Mouse (Mus musculus) natural killer cell, adult 2 months (primary cell): ENCODE data around the gene Osgin1.
A peak's percentile ranks its signal among the peaks of the same experiment; 100 is the strongest.

Experiments
- DNase-seq, 2 experiments: peaks; one replicate each; pipeline ENCODE4 v3.0.0; 2022; ENCODE audit warnings: low spot score in 2 of 2

Osgin1 gene

DNA sequence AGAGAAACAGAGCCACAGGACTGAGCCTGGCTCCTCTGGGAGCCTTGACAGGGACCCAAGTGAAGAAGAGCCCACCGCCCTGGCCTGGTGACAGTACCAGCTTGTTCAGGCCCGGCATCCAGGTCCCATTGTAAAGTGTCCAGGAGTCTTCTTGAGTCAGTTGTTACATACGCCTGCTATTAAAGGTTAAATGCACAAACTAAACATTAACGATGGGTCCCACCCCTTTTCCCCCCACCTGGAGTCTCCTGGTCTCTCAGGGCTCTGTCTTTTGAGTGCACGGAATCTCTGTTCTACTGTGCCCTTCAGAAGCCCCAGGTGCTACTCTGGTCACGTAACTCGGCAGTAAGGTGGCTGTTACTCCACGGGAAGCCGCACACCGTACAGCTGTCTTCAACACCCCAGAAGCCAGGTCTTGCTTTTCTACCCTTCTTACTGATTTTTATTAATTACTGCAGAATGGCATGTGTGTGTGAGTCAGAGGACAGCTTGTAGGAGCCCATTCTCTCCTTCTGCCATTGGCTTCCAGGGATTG is 9.7 kb upstream of the Osgin1 start:
- DNase-seq, result peak in 1 of 2 experiments; percentile 46

DNA sequence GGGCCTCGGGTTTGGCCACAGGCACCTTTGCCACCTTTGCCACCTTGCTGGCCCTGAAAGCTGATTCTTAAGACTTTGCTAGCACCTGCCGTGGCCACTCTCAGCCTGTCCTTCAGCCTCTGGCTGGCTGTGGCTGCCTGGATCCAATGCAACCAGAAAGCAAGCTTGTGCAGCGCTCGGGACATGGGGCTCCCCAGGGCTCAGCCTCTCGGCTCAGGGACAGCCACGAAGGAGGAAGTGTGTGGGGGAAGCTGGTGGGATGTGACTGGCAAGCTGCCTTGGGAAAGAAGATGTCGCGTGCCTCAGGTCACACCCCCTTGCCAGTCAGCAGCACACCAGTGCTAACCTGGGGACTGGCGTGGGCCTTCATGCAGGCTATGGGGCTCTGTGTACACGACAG is 9.2 kb upstream of the Osgin1 start:
- DNase-seq, result peak in 1 of 2 experiments; percentile 64

DNA sequence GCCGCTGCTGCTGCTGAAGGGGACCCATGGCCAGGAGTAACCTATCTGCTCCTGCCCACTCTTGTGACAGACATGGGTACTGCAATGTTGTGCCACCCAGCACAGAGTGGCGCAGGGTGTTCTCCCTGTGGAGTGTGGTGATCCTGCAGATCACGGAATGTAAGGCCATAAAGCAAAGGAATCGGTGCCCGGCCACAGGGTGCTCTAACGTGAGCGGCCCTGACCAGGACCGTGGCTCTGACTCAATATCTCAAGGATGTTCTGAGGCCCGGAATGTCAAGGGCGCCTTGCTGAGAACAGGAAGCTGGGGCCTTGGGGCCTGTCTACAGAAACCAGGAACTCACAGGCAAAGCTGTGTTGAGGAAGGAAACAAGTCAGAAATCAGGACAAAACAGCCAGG is 8.4 kb upstream of the Osgin1 start:
- peak in 1 of 2 experiments; percentile 67 for DNase-seq

DNA sequence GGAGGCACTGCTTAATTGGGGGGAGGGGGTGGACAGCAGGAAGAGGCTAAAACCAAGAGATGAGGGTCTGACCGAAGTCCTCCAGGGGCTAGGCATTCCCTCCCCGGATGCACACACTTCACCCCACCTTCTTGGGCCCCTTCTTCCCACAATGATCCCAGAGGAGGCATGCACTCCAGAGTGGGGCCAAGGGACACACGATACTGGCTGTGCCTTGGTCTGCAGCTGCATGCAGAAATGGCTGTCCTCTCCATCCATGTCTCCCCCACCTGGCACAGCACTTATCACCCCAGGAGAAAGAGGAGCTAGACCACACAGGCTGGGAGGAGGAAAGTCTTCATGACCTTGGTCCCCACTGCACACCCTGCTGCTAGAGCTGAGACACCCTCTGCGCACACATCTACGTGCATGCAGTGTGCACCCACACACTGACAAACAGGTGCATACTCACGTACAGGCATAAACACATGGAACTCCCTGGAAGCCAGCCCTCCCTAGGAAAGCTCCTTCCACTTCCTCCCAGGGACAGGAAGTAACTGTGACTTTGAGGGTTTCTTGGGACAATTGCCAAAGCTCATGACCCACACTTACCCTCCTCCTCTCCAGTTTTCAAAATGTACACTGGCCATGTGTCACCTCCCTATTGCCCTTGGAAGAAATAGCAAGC is 7.7 kb upstream of the Osgin1 start:
- no peak for DNase-seq

DNA sequence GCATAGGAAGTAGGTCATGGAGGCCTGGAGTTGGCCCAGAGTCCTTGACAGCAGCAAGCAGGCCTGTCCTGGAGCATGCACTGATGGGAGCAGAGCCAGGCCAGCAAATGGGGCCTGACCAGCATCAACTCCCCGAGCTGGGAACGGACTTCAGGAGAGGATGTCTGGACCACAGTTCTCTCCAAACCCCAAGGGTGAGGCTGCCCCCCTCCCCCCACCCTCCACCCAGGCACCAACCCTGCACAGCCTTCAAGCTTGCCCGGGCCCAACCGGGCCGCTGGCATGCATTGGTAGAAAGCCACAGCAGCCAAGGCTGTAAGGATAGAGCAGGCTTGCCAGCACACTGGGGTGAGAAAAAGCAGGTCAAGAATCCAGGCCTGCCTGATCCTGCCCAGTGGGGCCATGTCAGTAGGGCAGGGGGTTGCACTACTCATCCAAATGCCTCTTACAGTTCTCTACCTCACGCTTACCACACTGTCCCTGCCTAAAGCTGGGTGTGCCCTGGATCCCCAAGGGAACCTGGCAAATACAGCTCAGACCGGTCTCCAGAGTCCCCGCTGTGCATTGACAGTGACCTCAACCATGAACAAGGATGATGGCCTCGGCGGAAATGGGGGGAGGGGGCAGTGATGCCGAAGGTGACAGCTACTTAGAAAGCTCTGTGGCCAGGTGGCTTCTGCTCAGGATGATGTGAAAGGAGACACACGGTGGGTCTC is 6.1 kb upstream of the Osgin1 start:
- peak; percentile 40 to 78 for DNase-seq

DNA sequence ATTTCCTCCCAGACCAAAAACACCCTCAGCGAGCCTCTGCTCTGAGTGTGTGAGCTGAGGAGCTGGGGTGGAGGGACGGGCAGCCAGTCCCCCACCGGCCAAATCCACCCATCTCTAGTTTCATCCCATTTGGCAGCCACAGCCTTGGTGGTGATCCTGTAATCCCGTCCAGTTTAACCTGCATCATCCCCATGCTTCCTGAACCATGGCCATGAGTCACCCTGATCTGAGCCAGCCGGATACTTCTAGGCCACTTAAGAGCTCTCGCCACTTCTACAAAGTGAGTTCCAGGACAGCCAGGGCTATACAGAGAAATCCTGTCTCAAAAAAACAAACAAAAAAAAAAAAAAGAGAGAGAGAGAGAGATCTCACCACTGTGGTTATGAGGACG is 5.6 kb upstream of the Osgin1 start:
- DNase-seq, result no peak

DNA sequence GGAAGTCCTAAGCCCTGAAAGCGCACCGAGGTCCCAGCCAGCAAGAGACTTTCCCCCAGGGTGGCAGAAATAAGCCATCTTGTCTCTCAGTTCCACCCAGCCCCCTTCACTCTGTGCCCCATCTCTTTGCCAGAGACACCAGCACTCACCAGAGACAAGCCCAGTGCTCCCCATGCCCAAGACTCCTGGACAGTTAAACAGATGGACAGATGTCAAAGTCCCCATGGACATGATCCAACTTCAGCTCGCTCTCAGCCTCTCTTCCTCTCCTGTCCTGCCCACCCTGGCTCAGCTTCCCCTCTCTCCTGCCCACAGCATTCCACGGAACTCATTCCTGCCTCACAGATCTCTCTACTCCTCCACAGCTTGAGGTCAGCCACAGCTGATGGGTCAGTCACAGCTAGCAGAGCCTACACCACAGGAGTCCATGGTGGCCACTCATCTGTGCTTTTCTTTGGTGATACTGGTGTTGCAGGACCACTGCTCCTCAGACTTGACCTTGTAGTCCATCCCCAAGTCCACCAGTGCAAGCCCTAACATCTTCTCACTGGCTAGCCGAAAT is 5.1 kb upstream of the Osgin1 start:
- no peak for DNase-seq

DNA sequence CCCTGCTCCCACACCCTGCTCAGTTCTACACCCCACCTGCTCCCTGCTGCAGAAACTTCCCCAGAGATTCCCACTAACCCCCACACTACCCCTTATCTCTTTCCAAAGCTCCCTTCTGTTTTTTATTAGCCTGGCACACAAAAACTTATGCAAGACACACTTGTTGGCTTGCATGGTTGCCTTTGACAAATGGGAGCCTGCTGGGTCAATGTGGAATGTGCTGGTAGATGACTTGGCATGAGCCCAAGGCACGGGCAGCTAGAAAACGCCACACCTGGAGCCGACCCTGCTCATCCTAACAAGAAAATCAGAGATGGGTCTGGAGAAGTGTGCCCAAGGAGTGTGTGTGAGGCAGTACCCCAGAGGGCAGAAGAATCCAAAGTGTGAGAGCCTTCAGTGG is 4.4 kb upstream of the Osgin1 start:
- no peak for DNase-seq

DNA sequence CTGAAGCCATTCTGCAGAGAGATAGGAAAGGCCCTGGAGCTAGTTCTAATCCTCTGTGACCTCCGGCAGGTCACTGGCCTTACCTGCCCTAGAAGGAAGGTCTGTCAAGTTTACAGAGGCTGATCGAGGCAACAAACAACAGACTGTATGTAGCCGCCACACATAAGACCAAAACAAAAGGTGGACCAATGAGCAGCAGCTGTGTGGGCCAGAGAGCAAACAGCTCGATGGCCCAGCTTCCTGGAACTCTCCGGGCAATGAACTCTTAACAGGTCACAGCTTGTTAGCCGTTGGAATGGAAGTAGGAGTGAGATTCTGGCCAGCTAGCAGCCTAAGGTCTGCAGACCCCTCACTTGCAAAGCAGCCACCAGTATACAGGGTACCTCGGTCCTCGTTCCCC is 3.7 kb upstream of the Osgin1 start:
- no peak for DNase-seq

DNA sequence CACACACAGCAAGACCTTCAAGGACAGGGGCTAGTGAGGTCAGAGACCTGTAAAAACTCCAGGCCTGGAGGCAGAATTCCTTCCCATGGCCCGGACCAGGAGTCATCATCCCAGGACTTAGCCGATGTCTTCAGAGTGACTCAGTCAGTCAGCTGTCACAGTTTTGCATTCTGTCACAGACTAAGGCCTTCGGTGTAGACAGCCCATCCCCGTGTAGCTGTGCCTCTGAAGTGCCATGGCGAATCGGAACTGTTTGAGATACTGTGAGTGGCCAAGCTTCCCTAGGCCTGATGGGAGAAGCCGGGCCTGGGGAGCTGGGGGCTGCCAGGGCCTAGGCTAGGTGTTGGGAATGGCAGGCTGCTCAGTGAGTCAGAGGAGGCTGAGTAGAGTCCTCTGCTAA is 3.2 kb upstream of the Osgin1 start:
- no peak for DNase-seq

DNA sequence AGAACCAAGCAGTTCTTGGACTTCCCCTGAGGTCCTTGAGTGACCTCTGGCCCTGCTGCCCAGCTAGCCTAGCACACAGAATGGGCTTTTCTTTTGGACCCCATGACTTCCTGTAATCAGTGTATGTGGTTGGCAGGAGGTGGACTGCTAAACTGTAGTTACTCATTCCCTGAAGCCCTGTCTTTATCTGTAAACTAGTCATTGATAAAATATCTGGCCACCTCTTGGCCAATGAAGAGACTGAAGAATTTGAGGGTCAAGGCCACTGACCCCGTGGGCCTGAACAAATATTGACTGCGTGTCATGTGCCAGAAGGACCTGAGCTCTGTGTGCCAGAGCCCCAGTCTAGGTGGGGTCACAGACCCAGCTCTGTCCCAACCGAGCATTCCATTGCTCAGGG is 1.6 kb upstream of the Osgin1 start:
- no peak for DNase-seq

DNA sequence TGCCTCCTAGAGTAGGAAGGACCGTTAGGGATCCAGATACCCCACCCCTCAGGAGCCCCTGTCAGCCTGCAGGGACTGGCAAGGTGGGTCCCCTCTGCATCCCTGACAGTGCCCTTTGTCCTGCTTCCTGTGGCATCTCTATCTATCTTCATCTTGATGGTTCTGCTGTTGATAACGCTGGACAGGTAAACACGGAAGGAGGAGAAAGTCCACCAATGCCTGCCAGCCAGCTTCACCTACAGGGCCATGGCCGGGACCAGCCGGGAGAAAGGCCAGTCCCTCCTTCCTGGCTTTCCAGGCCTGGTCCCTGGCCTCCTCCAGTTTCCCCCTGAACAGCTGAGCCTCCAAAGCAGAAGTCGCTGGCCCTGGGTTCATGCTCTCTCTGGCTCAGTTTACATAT is 645 bp downstream of the Osgin1 start:
- DNase-seq, result no peak

DNA sequence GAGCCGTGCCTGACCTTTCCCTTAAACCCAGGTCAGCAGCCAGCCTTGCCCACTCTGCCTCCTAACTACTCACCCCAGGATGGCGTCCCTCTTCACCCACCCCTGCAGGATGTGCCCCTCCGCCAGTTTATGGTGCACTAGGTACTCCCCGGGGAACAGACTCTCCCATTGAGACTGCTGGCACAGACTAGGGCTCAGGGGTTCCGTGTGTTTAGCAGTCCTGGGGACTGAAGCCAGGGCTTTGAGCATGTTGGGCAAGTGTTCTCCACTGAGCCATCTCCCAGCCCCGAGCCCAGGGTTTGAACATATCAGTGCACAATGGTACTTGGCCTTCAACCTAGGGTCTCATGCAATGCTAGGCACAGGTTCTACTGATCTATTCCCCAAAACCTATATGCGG is 1.6 kb downstream of the Osgin1 start:
- no peak for DNase-seq

DNA sequence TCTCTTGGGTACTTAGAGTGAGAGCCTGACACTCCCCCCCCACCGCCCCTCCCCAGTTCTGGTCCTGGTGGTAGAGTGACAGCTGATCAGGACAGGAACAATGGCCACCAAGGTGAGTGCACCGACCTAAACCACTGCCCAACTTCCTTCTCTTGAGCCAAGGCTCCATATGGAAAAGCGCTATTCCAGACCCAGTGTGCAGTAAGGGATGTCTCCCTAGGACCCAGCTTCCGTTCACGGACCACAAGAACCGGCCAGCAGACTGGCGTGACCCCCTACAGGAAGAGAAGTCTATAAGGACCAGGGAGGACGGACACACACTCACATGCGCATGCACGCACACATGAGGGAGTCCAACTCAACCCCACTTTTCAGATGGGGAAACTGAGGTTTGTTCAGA is 2.4 kb downstream of the Osgin1 start:
- no peak for DNase-seq

DNA sequence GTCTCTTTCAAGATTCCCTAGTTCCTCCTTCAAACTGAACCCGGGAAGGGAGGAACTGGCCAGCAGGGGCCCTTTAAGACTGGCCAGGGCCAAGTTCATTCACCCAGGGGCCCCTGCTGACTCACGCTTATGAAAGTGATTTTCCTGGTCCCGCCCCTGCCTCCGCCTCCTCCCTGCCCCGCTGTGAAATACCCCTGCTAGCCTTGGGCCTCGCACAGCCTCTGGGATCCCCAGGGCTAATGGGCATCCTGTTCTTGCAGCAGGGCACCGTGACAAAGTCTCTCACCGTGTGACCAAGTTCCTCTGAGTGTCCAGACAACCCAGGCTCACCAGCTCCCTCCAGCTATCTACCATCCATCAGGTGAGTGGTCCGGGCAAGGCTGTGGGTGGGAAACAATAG is 3.0 kb downstream of the Osgin1 start:
- peak; percentile 81 to 85 for DNase-seq

DNA sequence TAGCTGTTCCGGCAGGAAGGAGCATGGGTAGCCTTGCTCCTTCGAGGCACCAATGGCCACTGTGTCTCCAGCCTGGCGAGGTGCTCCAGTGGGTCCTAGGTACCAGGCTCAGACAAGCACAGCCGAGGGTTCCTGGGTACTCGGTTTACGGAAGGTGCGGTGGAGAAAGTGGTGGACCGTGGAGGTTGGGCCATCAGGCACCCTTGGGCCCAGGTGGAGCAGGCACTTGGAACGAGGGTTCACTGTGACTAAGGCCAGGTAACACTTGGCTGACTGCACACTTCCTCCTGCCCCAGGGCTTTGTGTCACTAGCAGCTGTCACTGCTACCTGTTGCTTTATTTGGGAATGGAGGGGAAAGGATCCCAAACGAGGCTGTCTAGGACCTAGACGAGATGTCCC is 3.6 kb downstream of the Osgin1 start:
- DNase-seq, result peak in 1 of 2 experiments; percentile 34

DNA sequence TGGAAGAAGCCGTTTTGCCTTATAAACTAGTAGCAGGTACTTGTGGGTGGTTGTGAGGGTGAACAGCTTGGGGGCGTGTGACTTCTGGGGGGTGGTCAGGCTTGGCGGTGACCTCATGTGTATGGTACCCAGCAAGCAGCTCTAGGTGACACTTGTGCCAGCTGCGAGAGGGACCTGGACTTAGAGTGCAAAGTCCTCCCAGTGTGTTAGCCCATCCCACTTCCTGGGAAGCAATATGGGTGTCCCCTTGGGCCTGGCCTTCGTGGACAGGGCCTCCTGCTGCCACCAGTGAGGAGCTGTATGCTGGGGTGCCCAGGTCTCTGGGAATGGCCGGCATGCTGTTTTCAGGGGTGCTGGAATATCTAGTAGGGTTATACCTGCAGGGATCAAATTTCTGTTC is 5.0 kb downstream of the Osgin1 start:
- no peak for DNase-seq

DNA sequence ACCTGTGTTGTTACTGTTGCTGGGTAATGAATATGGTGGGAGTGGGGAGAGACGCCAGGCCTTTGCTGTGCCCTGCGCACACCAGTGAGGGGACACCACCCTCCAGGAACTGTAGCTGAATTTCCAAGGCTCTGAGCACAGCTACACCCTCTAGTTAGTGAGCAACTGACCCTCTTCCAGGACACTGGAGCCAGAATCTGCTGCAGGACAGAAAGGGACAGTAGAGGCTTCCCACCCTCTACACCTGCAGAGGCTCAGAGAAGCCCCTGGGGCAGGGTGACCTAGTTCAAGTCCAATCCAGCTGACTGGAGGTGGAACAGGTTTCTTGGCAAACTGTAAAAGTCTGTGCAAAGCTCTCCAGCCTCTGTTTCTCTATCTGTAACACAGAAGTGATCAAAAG is 5.5 kb downstream of the Osgin1 start:
- no peak for DNase-seq

DNA sequence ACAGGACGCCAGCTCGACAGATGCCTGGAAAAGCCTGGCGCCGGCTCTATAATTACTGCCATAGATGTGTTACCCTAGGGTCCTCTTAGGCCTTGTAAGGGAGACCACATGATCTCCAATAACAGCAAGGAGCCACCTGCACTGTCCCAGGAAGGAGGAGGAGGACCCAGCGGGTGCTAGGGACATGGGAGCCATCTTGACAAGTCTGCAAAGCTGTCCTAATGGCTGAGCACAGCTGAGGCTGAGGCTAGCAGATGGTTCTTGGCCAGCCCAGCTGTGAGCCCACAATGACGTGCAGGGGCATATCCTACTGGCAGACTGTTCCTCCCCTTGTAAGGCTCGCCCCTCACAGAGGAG is 5.9 kb downstream of the Osgin1 start:
- DNase-seq, result no peak

DNA sequence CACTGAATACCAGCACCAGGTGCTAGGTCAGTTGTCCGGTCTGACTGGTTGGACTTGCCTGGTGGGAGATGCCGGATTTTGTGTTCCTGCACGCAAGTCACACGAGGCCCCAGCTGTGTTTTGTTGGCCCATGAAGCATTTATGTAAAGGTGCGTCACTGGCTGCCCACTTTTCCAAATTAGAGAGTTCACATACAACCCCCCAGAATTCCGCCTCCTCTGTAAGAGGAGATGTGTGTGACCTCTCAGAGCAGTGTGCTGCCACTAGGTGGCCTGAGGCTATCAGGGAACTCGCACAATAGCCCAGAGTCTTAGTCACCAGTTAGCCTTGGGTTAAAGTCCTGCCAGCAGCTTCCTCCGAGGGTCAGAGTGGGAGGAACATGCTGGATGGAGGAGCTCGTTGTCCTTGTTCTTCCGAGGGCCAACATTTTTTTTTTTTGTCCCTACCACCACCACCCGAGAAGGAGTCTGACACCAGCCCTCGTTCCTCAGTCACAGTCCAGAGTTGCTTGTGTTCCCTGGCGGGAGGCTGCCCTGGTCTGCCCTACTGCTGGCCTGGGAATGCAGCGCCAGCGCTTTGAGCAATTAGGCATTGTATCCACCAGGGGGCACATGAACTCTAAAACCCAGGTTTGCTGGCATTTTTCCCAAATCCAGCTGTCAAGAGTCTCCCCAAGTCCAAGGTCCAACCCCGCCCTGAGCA is 6.5 kb downstream of the Osgin1 start:
- DNase-seq, result peak; percentile 32 to 53

DNA sequence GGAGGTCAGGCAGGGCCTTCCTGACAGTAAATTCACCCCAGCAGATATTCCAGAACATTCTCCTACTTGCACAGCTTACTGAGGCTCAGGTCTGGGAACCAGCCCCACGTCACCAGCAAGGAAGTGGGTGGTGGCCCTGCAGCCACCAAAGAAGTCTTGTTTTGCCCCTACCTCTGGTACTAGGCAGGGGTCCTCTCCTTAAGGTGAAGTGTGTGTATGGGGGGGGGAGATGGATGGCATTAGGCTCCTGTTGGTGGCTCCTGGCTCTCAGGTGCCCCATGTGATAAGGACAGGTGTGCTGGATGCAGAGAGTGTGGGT is 7.0 kb downstream of the Osgin1 start:
- DNase-seq, result no peak

DNA sequence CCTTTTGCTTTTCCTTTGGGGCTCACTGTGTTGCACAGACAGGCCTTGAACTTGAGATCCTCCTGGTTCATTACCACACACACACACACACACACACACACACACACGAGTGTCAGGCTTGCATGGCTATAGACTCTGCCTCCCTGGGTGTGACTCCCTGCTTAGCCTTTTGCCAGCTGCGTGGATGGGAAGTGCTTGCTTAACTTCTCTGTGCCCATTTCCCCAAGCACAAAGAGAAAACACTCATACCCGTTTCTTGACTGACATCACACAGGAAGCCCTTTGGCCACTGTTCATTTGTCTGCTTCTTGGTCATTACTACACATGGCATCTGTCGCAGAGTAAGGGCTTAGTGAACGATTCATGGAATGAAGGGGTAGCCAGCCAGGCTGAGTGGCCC is 8.1 kb downstream of the Osgin1 start:
- DNase-seq, result no peak

DNA sequence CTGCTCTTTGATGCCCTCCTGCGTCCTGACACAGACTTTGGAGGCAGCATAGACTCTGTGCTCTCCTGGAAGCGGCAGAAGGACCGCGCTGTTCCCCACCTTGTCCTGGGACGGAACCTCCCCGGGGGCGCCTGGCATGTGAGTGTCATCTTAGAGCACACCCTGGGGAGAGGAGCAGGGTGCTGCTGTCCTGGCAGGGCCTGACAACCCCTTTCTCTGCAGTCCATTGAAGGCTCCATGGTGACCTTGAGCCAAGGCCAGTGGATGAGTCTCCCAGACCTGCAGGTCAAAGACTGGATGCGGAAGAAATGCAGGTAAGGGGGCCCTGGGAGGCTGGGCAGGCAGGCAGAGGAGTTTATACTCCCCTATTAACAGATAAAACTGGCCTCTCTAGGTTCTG is 9.0 kb downstream of the Osgin1 start:
- no peak for DNase-seq
